Mouse (Mus musculus): ENCODE data around the gene Nrxn1. TPM values are rescaled to one million over a fixed set of nuclear protein-coding genes. Genes with fewer than 3 reads are reported as not detected.
A peak's percentile ranks its signal among the peaks of the same experiment; 100 is the strongest.

The Nrxn1 gene
- total RNA-seq, 1 experiment = 2.9 TPM

DNA sequence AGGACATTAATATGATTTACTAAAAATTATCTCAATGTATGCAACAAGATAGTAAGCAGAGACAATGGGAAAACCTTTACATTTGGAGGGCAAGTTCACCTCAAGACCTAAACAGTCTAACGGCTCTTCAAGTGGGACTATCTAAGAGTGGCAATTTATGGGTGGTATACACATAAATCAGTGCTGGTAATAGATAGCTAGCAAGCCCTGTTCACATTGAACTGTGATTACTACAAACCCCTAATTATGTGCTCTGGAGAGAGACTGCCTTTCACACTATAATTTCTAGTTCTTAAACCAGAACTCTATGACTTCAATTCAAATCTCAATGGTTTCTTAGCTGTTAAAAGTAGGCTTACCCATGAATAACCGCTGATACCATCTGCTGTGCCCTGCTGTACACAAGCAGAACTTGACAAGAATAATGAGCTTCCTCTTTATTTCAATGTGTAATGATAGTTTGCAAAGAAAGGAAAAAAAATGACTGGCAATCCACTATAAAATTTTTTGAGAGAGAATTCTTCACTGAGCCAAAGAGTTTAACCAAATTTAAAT, 453.8 kb downstream of the Nrxn1 start:
- TF ChIP-seq ZC3H11A (IDR thresholded peaks at IDR 0.05; ENCODE audit: borderline replicate concordance, low read depth, low read length) (no peak), MAFK (IDR thresholded peaks at IDR 0.05; ENCODE audit: insufficient read depth, low read depth, low read length) (no peak), HCFC1 (IDR thresholded peaks at IDR 0.05; ENCODE audit: borderline replicate concordance, insufficient read depth, low read length) (no peak), ZNF384 (IDR thresholded peaks at IDR 0.05; ENCODE audit: low read depth, low read length) (no peak)
- in situ Hi-C loops (cut with MboI; ENCODE audit: low sequenced_read_pairs in 2 of 2, unreplicated experiment in 2 of 2) = no loop called here

DNA sequence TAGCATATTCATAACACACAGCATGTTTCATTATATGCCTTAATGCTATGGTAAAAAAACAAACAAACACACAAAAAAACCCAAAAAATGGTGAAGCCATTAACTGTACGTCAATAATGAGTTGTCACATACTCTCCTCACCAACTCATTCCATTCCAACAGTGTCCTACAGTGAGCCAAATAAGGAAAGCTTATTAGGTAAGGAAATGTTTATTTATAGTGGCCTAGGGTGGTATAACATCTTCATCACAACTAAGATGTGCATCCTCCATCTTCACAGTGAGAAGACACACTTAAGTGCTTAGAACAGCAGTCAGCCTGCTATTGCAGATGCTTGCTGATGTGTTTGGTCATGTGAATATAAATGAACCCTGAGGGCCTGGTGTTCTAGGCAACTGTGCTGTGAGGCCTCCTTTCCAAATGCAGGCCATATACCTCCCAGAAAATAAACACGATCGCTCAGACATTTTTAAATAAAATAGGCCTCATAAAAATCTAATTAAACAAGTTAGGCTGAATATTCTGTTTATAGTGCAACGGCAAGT, 454.6 kb downstream of the Nrxn1 start:
- Histone ChIP-seq H3K4me3 (ENCODE audit: insufficient read depth in 1 of 2, low read depth in 1 of 2, low read length in 2 of 2, poor library complexity in 1 of 2, severe bottlenecking in 1 of 2) (no peak overlapping the region), H3K9ac (ENCODE audit: insufficient read depth, low read depth, low read length, poor library complexity, severe bottlenecking) (no peak overlapping the region), H3K9me3 (ENCODE audit: control insufficient read depth, insufficient read depth, low read depth, low read length) (no peaks in the 10 kb centered on the region), H3K27ac (ENCODE audit: insufficient read depth, low read depth, low read length, poor library complexity, severe bottlenecking) (no peak overlapping the region), H3K36me3 (ENCODE audit: control insufficient read depth, insufficient read depth, low read length, poor library complexity, severe bottlenecking) (no peaks in the 10 kb centered on the region), H3K4me1 (ENCODE audit: control insufficient read depth in 2 of 2, insufficient read depth in 2 of 2, low read length in 2 of 2, poor library complexity in 1 of 2) (no peaks in the 10 kb centered on the region)
- in situ Hi-C loops (cut with MboI; ENCODE audit: low sequenced_read_pairs in 2 of 2, unreplicated experiment in 2 of 2) = no loop called here
- no peak for DNase-seq (ENCODE audit: low read depth, low spot score)
- no peak for TF ChIP-seq CHD2 (IDR thresholded peaks at IDR 0.05; ENCODE audit: low read depth, low read length)
- TF ChIP-seq ZC3H11A (IDR thresholded peaks at IDR 0.05; ENCODE audit: borderline replicate concordance, low read depth, low read length) = no peak
- TF ChIP-seq ZNF384 (IDR thresholded peaks at IDR 0.05; ENCODE audit: low read depth, low read length) = no peak
- TF ChIP-seq HCFC1 (IDR thresholded peaks at IDR 0.05; ENCODE audit: borderline replicate concordance, insufficient read depth, low read length) = no peak
- no peak for TF ChIP-seq MAFK (IDR thresholded peaks at IDR 0.05; ENCODE audit: insufficient read depth, low read depth, low read length)

More for the DNA sequence above, 453.8 kb downstream of the Nrxn1 start:
- Histone ChIP-seq H3K9me3 (ENCODE audit: control insufficient read depth, insufficient read depth, low read depth, low read length) (no peaks in the 10 kb centered on the region), H3K36me3 (ENCODE audit: control insufficient read depth, insufficient read depth, low read length, poor library complexity, severe bottlenecking) (no peaks in the 10 kb centered on the region), H3K4me3 (ENCODE audit: insufficient read depth in 1 of 2, low read depth in 1 of 2, low read length in 2 of 2, poor library complexity in 1 of 2, severe bottlenecking in 1 of 2) (no peak overlapping the region), H3K9ac (ENCODE audit: insufficient read depth, low read depth, low read length, poor library complexity, severe bottlenecking) (no peak overlapping the region), H3K27ac (ENCODE audit: insufficient read depth, low read depth, low read length, poor library complexity, severe bottlenecking) (no peak overlapping the region), H3K4me1 (ENCODE audit: control insufficient read depth in 2 of 2, insufficient read depth in 2 of 2, low read length in 2 of 2, poor library complexity in 1 of 2) (no peaks in the 10 kb centered on the region)
- DNase-seq (ENCODE audit: low read depth, low spot score) = no peak

DNA sequence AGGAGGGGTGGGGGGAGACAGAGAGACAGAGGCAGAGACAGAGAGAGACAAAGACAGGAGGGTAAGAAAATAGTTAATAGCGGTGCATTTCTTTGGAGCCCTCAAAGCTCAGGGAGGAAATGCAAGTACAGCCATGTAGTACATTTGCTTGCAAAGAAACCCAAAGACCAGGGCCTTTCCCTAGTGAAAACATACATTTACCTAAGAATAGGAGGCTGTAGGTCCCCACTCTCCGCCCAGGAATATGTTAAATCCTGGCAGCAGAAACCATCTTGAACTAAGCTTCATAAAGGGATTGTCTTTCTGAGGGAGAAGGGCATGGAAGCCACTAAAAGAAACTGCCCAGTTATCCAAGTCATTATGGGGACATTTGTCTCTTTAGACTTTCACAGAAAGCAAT, 461.5 kb downstream of the Nrxn1 start:
- in situ Hi-C loops (cut with MboI; ENCODE audit: low sequenced_read_pairs in 2 of 2, unreplicated experiment in 2 of 2) = no loop called here
- TF ChIP-seq MAFK (IDR thresholded peaks at IDR 0.05; ENCODE audit: insufficient read depth, low read depth, low read length) (no peak), ZC3H11A (IDR thresholded peaks at IDR 0.05; ENCODE audit: borderline replicate concordance, low read depth, low read length) (no peak), ZNF384 (IDR thresholded peaks at IDR 0.05; ENCODE audit: low read depth, low read length) (no peak), CHD2 (IDR thresholded peaks at IDR 0.05; ENCODE audit: low read depth, low read length) (no peak), HCFC1 (IDR thresholded peaks at IDR 0.05; ENCODE audit: borderline replicate concordance, insufficient read depth, low read length) (no peak)
- DNase-seq (ENCODE audit: low read depth, low spot score) = peak; percentile 21
- Histone ChIP-seq H3K36me3 (ENCODE audit: control insufficient read depth, insufficient read depth, low read length, poor library complexity, severe bottlenecking) (no peaks in the 10 kb centered on the region), H3K4me3 (ENCODE audit: insufficient read depth in 1 of 2, low read depth in 1 of 2, low read length in 2 of 2, poor library complexity in 1 of 2, severe bottlenecking in 1 of 2) (no peak overlapping the region), H3K9me3 (ENCODE audit: control insufficient read depth, insufficient read depth, low read depth, low read length) (no peaks in the 10 kb centered on the region), H3K4me1 (ENCODE audit: control insufficient read depth in 2 of 2, insufficient read depth in 2 of 2, low read length in 2 of 2, poor library complexity in 1 of 2) (peaks cover 3 to 5% of the 10 kb centered on the region in 2 experiments; a peak in 2 of 4 replicates), H3K9ac (ENCODE audit: insufficient read depth, low read depth, low read length, poor library complexity, severe bottlenecking) (no peak overlapping the region), H3K27ac (ENCODE audit: insufficient read depth, low read depth, low read length, poor library complexity, severe bottlenecking) (no peak overlapping the region)

DNA sequence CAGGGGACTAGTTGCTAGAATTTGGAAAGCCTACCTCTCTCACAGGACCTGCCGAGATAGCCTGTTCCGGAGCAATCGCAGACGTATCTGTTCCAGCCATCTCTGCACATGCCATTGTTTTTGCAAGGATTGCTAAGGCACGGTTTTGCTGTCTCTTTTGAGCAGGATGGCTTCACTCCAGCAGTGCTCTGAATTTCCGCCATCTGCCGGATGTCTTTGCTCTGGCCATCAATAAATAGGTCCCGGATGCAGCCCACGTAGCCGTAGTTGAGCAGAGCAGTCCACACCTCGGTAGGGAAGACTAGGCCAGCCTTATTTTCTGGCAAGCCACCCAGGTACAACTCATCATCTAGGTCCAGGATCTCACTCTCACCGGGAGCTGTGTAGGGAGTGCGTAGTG, 463.0 kb downstream of the Nrxn1 start:
- no peak overlapping the region for H3K9ac ChIP-seq (ENCODE audit: insufficient read depth, low read depth, low read length, poor library complexity, severe bottlenecking)
- in situ Hi-C loops (cut with MboI; ENCODE audit: low sequenced_read_pairs in 2 of 2, unreplicated experiment in 2 of 2) = no loop called here

More for the DNA sequence above, 463.0 kb downstream of the Nrxn1 start:
- DNase-seq (ENCODE audit: low read depth, low spot score) = no peak
- TF ChIP-seq MAFK (IDR thresholded peaks at IDR 0.05; ENCODE audit: insufficient read depth, low read depth, low read length) (no peak), CHD2 (IDR thresholded peaks at IDR 0.05; ENCODE audit: low read depth, low read length) (no peak), HCFC1 (IDR thresholded peaks at IDR 0.05; ENCODE audit: borderline replicate concordance, insufficient read depth, low read length) (no peak), ZNF384 (IDR thresholded peaks at IDR 0.05; ENCODE audit: low read depth, low read length) (no peak), ZC3H11A (IDR thresholded peaks at IDR 0.05; ENCODE audit: borderline replicate concordance, low read depth, low read length) (no peak)
- H3K4me3 ChIP-seq (ENCODE audit: insufficient read depth in 1 of 2, low read depth in 1 of 2, low read length in 2 of 2, poor library complexity in 1 of 2, severe bottlenecking in 1 of 2) = no peak overlapping the region
- no peaks in the 10 kb centered on the region for H3K36me3 ChIP-seq (ENCODE audit: control insufficient read depth, insufficient read depth, low read length, poor library complexity, severe bottlenecking)
- no peak overlapping the region for H3K27ac ChIP-seq (ENCODE audit: insufficient read depth, low read depth, low read length, poor library complexity, severe bottlenecking)
- no peaks in the 10 kb centered on the region for H3K9me3 ChIP-seq (ENCODE audit: control insufficient read depth, insufficient read depth, low read depth, low read length)
- H3K4me1 ChIP-seq (ENCODE audit: control insufficient read depth in 2 of 2, insufficient read depth in 2 of 2, low read length in 2 of 2, poor library complexity in 1 of 2) = peaks cover 5% of the 10 kb centered on the region in 2 experiments; a peak in 3 of 4 replicates

Data from ES-E14 (cell line).